Mouse (Mus musculus) limb, embryonic 15.5 days (tissue): Measurements from ENCODE around the gene Acaa1a. TPM values are rescaled to one million over a fixed set of nuclear protein-coding genes. Genes with fewer than 3 reads are reported as not detected.

Experiments
- ATAC-seq: fragments of 200-750 bp; cut with Nextera tagmentation; 2 replicates; pipeline ENCODE4 v1.8.0; 2017; ENCODE audit warnings: low read depth, moderate TSS enrichment; ENCODE audit not compliant: insufficient number of reproducible peaks, low FRiP score, low TSS enrichment
- H3K27ac ChIP-seq: fragments of 300-500 bp; sonication (generic); 2 replicates; pipeline ENCODE4 v1.5.1; 2015; ENCODE audit warnings: moderate library complexity, mild to moderate bottlenecking, inconsistent platforms
- H3K27me3 ChIP-seq: fragments of 300-500 bp; sonication (generic); 2 replicates; pipeline ENCODE4 v1.6.1; 2015; ENCODE audit warnings: inconsistent platforms
- H3K36me3 ChIP-seq: fragments of 300-500 bp; sonication (generic); 2 replicates; pipeline ENCODE4 v1.6.1; 2015; ENCODE audit warnings: inconsistent platforms
- H3K4me1 ChIP-seq: fragments of 300-500 bp; sonication (generic); 2 replicates; pipeline ENCODE4 v1.6.1; 2015; ENCODE audit warnings: inconsistent platforms
- H3K4me2 ChIP-seq: fragments of 300-500 bp; sonication (generic); 2 replicates; pipeline ENCODE4 v1.6.1; 2015; ENCODE audit warnings: mild to moderate bottlenecking, inconsistent platforms
- H3K4me3 ChIP-seq: fragments of 300-500 bp; sonication (generic); 2 replicates; pipeline ENCODE4 v1.5.1; 2015; ENCODE audit warnings: mild to moderate bottlenecking, inconsistent platforms
- H3K9ac ChIP-seq: fragments of 300-500 bp; sonication (generic); 2 replicates; pipeline ENCODE4 v1.6.1; 2015; ENCODE audit warnings: inconsistent platforms
- H3K9me3 ChIP-seq: fragments of 300-500 bp; sonication (generic); 2 replicates; pipeline ENCODE4 v1.6.1; 2016; ENCODE audit warnings: inconsistent platforms
- WGBS: fragments of 180-500 bp; shearing (Covaris S2); methylation state at CpG from one replicate; pipeline ENCODE4 v1.1.7; 2015; 5-methylcytosine and 5-hydroxymethylcytosine counted together
- polyA plus RNA-seq: library from polyadenylated mRNA; unstranded; fragments of >200 nt; fragmentation: Nextera tagmentation; extraction: Ambion mirVana; gene quantifications from 2 replicates; pipeline ENCODE4 v1.2.1, GENCODE M21; 2015

Gene Acaa1a
- 112 and 121 TPM in 2 replicates for polyA plus RNA-seq

- H3K27ac ChIP-seq = peak within 1 kb of the TSS; percentile 94
- H3K27me3 ChIP-seq = no peaks in the 10 kb centered on the region
- peak within 1 kb of the TSS; percentile 77 for H3K4me3 ChIP-seq
- no peak for ATAC-seq
- H3K9ac ChIP-seq = peak within 1 kb of the TSS; percentile 80
- peaks cover 32% of the 10 kb centered on the region for H3K4me1 ChIP-seq
- no peaks in the 10 kb centered on the region for H3K9me3 ChIP-seq
- WGBS = under 1% methylated on average over 43 of the region's 43 CpGs
- H3K36me3 ChIP-seq = peaks cover 30% of the 10 kb centered on the region
- peak within 1 kb of the TSS; percentile 74 for H3K4me2 ChIP-seq
Observed at GRCm38 (mm10) chr9:119339558-119340211, at the start of gene Acaa1a. Gene Acaa1a, plus strand, starts transcription at chr9:119339676.

- WGBS = 89% methylated on average over 3 of the region's 3 CpGs
Observed at GRCm38 (mm10) chr9:119290791-119291190, 48.7 kb upstream of the Acaa1a start.

GRCm38 (mm10) chr9:119297696-119298095, 41.8 kb upstream of the Acaa1a start:
- Histone ChIP-seq H3K36me3 (peaks cover 7% of the 10 kb centered on the region), H3K27me3 (no peaks in the 10 kb centered on the region), H3K4me2 (no peak overlapping the region), H3K9ac (no peak overlapping the region), H3K4me1 (no peaks in the 10 kb centered on the region), H3K27ac (no peak overlapping the region), H3K4me3 (no peak overlapping the region), H3K9me3 (no peaks in the 10 kb centered on the region)
- no peak for ATAC-seq
- 89% methylated on average over 6 of the region's 6 CpGs for WGBS

More at GRCm38 (mm10) chr9:119290791-119291190, 48.7 kb upstream of the Acaa1a start:
- no peaks in the 10 kb centered on the region for H3K4me1 ChIP-seq
- no peak overlapping the region for H3K4me3 ChIP-seq
- peaks cover 20% of the 10 kb centered on the region for H3K36me3 ChIP-seq
- H3K27ac ChIP-seq = no peak overlapping the region
- no peak overlapping the region for H3K9ac ChIP-seq
- no peaks in the 10 kb centered on the region for H3K27me3 ChIP-seq
- H3K9me3 ChIP-seq = no peaks in the 10 kb centered on the region
- no peak overlapping the region for H3K4me2 ChIP-seq
- ATAC-seq = no peak

DNA sequence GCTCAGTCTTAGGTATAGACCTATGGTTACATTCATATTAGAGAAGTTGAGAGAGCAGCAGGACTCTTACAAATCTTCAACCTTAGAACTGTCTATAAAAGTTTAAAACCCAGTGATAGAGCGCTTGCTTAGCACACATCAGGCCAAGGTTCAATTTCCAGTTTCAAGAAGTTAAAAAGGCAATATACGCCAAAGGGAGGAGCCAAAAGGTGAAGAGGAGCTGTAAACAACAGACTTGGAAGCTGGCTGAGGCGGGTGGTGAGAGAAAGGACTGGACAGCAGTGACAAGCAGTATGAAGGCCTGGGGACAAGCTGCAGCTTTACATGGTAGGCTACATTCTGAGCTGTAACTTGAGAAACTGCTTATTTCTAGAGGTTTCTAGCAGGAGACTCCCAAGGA, 40.9 kb upstream of the Acaa1a start:
- Histone ChIP-seq H3K36me3 (peaks cover 7% of the 10 kb centered on the region), H3K9ac (no peak overlapping the region), H3K27ac (no peak overlapping the region), H3K4me3 (no peak overlapping the region), H3K27me3 (no peaks in the 10 kb centered on the region), H3K4me2 (no peak overlapping the region), H3K4me1 (no peaks in the 10 kb centered on the region), H3K9me3 (no peaks in the 10 kb centered on the region)
- no peak for ATAC-seq
- 81% methylated on average over 3 of the region's 3 CpGs for WGBS

- Histone ChIP-seq H3K36me3 (peaks cover 7% of the 10 kb centered on the region), H3K9me3 (no peaks in the 10 kb centered on the region), H3K4me3 (no peak overlapping the region), H3K27me3 (no peaks in the 10 kb centered on the region), H3K9ac (no peak overlapping the region), H3K4me2 (no peak overlapping the region), H3K4me1 (no peaks in the 10 kb centered on the region), H3K27ac (no peak overlapping the region)
- ATAC-seq = no peak
- 94% methylated on average over 7 of the region's 7 CpGs for WGBS
Observed at GRCm38 (mm10) chr9:119305863-119306262, 33.6 kb upstream of the Acaa1a start.

DNA sequence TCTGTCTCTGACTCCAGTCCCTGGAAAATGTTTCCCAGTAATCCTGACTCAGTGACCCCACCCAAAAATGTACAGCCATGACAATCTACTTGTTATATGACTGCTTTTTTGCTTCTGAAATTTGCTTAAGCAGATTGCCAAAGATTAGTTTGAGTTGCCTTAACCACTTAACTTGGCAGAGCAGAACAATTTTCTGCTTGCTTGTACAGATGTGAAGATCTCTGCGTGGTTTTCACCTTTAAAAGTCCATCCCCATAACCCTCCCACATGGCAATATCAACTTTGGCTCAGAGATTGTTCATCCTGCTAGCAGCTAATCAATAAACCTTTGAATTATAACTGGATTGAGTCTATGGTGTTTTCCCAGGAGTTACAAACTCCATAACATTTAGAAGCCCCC, 30.4 kb upstream of the Acaa1a start:
- Histone ChIP-seq H3K4me1 (no peaks in the 10 kb centered on the region), H3K27ac (no peak overlapping the region), H3K9ac (no peak overlapping the region), H3K27me3 (no peaks in the 10 kb centered on the region), H3K36me3 (no peaks in the 10 kb centered on the region), H3K4me2 (no peak overlapping the region), H3K4me3 (no peak overlapping the region), H3K9me3 (no peaks in the 10 kb centered on the region)
- WGBS = 86% methylated on average over 1 of the region's 1 CpGs
- no peak for ATAC-seq

DNA sequence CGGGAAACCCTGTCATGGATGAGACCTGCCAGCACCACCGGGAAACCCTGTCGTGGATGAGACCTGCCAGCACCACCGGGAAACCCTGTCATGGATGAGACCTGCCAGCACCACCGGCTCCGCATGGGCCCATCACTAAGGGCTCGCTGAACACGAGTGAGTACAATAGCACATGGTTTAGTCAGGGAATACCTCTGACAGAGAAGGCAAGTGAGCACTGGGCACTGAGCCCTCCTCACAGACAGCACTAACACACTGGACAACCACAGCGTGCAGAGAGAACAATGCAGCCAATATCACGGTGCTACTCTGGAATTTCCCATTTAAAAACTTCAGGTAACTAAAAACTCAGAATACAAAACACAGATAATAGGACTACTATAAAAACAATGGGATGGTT, 26.4 kb upstream of the Acaa1a start:
- Histone ChIP-seq H3K36me3 (no peaks in the 10 kb centered on the region), H3K9ac (no peak overlapping the region), H3K4me2 (no peak overlapping the region), H3K9me3 (no peaks in the 10 kb centered on the region), H3K27me3 (no peaks in the 10 kb centered on the region), H3K4me1 (no peaks in the 10 kb centered on the region), H3K4me3 (no peak overlapping the region), H3K27ac (no peak overlapping the region)
- ATAC-seq = no peak
- 94% methylated on average over 10 of the region's 10 CpGs for WGBS

DNA sequence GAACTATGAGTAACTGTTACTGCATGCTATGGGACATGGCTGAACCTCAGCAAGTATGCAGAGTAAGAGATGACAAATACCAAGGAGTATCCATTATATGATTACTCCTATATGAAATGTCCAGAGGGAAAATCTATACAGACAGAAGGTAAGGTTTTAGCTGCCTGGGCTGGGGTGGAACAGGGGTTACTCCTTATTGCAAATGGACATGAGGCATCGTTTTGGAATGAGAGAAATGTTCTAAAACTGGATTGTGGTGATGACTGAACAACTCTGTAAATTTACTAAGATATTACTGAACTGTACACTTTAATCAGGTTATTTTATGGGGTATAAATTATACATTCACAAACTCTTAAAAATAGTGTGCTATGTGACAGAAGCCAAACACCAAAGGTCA, 20.6 kb upstream of the Acaa1a start:
- Histone ChIP-seq H3K27me3 (no peaks in the 10 kb centered on the region), H3K27ac (no peak overlapping the region), H3K4me2 (no peak overlapping the region), H3K4me1 (peaks cover 18% of the 10 kb centered on the region; the same call in 1 of the 2 replicates), H3K36me3 (no peaks in the 10 kb centered on the region), H3K9me3 (no peaks in the 10 kb centered on the region), H3K4me3 (no peak overlapping the region), H3K9ac (no peak overlapping the region)
- 86% methylated on average over 1 of the region's 1 CpGs for WGBS
- ATAC-seq = no peak

GRCm38 (mm10) chr9:119320446-119320845, 19.0 kb upstream of the Acaa1a start:
- Histone ChIP-seq H3K4me1 (peaks cover 18% of the 10 kb centered on the region; the same call in 1 of the 2 replicates), H3K9ac (no peak overlapping the region), H3K9me3 (no peaks in the 10 kb centered on the region), H3K36me3 (no peaks in the 10 kb centered on the region), H3K27ac (no peak overlapping the region), H3K4me2 (peak overlapping the region; percentile 97; the same call in 1 of the 2 replicates), H3K4me3 (peak overlapping the region; percentile 99; the same call in 1 of the 2 replicates), H3K27me3 (no peaks in the 10 kb centered on the region)
- 87% methylated on average over 7 of the region's 7 CpGs for WGBS
- no peak for ATAC-seq

GRCm38 (mm10) chr9:119320946-119321345, 18.5 kb upstream of the Acaa1a start:
- Histone ChIP-seq H3K9ac (no peak overlapping the region), H3K4me2 (peak overlapping the region; percentile 97), H3K27me3 (no peaks in the 10 kb centered on the region), H3K4me3 (peak overlapping the region; percentile 99), H3K9me3 (no peaks in the 10 kb centered on the region), H3K27ac (no peak overlapping the region), H3K36me3 (no peaks in the 10 kb centered on the region), H3K4me1 (peaks cover 18% of the 10 kb centered on the region; the same call in 1 of the 2 replicates)
- ATAC-seq = no peak
- 12% methylated on average over 7 of the region's 7 CpGs for WGBS

DNA sequence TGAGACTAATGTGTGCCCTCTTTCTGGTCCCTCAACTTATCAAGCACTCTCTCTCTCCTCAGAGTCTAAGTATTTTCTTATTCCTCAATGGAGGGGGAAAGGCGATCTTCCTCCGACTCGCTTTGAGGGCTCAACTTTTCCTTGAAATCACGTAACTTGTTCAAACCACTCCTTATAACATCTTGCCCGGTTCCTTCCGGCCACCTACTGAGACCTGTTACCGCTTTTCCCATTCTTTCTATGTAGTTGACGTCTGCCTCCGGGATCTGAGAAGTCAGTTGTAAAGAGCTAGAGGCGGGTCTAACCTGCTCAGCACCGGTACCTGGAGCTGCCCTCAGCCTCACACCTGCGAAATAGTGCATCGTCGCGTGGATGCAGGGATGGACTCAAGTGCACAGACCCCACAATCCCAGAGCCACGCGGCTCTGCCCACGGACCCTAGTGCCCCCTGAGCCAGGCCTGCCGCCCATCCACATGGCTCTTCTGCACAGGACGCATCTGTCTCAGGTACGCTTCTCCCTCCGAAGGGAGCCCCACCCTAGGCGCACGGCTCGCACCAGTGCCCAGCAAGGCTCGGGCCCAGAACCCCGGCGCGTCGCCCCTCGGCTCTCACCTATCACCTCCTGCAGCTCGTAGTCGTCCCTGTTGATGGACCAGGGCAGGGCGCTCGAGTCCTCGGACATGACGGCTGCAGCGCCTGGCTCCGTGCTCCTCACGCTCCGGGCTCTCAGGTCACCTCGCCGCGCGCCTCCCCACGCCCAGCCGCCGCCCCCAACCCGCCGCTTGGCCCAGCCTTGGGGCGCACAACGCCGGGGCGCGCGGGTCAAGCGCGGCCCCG, 17.9 kb upstream of the Acaa1a start:
- ATAC-seq = peak; percentile 13
- under 1% methylated on average over 59 of the region's 59 CpGs for WGBS
- peak overlapping the region; percentile 97 for H3K4me2 ChIP-seq
- peak overlapping the region; percentile 92 for H3K27ac ChIP-seq
- H3K36me3 ChIP-seq = no peaks in the 10 kb centered on the region
- peak overlapping the region; percentile 81 for H3K9ac ChIP-seq
- peak overlapping the region; percentile 99 for H3K4me3 ChIP-seq
- no peaks in the 10 kb centered on the region for H3K9me3 ChIP-seq
- H3K27me3 ChIP-seq = no peaks in the 10 kb centered on the region
- H3K4me1 ChIP-seq = peaks cover 18% of the 10 kb centered on the region; the same call in 1 of the 2 replicates
